Mouse (Mus musculus) retina, embryonic 14.5 days (tissue): ENCODE results near the gene Wnt3a.
A peak's percentile ranks its signal among the peaks of the same experiment; 100 is the strongest.

ENCODE experiments used
- DNase-seq: peaks from one replicate; pipeline ENCODE4 v3.0.0-alpha.2; 2015; ENCODE audit warnings: low spot score

The Wnt3a gene

DNA sequence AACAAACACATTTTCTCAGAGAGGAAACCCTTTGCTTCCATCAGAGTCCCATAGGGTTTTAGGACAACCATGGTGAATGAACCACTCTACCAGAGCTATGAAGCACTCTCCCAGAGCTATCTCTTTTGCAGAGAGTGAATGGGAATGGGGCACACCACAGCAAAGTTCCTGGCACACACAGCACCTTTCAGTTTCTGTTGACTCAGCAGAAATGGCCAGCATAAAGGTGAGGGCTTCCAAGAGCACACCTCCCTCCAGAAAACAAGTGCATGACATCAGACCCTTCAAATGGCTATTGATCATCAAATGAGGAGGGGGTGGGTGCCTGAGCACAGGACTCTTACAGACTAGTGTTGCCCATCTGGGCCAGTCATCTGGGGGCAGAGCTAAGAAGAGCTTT is 28.2 kb downstream of the Wnt3a start:
- no peak for DNase-seq

GRCm38 (mm10) chr11:59260706-59261493 is 29.7 kb downstream of the Wnt3a start:
- DNase-seq, result no peak

DNA sequence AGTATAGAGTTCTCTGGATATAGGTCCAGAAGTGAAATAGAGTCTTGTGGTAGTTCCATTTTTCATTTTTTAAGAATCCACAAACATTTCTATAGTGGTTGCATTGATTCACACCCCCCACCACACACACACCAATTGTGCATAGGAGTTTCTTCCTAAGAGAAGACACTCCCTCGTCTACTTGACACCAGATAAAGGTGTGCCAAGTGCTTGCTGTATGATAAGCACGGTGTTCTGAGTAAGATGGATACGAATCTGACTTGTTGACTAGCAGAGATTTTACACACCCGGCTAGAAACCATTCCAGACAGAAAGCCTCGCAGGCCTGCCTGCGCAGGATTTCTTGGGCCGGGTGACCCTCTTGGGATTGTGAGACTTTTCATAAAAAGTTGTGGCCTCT is 30.9 kb downstream of the Wnt3a start:
- DNase-seq, result no peak

DNA sequence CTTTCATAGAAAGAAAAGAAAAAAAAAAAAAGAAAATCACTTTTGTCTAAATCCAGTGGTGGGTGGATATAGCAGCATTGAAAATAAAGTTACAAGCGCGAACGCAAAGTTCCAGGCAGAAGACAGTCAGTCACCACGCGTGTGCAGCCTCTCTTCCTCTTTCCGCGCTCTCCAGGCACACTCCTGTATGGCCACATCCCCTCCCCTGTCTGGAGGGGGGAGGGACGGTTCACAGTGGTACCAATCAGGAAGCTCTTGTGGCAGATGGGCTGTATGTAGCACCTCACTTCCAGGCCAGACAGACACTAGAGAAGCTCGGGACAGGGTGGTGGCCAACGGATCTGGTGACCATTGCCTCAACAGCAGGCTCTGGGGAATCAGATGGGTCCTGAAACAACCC is 42.5 kb downstream of the Wnt3a start:
- no peak for DNase-seq

DNA sequence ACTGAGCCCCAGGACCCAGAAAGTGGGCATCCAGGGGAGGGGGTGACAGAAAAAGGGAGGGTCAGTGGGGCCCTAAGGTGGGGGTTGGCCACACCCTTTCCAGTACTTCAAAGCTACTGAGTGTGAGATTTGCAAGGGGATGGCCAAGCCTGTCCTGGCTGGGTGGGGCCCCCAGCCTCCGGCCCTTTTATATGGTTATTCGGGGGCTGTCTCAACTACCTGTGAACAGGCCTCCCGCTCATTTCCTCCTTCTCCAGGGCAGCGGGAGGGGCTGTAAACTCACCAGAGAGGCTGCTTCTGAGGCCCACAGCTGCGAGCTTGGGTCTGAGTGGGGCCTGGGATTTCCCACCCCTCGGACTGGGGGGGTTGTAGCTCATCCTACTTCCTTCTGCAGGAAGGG is 46.7 kb downstream of the Wnt3a start:
- DNase-seq, result no peak

- DNase-seq, result no peak
Measured at GRCm38 (mm10) chr11:59241841-59242240, 48.7 kb downstream of the Wnt3a start.

GRCm38 (mm10) chr11:59239796-59240195 is 50.8 kb downstream of the Wnt3a start:
- no peak for DNase-seq

DNA sequence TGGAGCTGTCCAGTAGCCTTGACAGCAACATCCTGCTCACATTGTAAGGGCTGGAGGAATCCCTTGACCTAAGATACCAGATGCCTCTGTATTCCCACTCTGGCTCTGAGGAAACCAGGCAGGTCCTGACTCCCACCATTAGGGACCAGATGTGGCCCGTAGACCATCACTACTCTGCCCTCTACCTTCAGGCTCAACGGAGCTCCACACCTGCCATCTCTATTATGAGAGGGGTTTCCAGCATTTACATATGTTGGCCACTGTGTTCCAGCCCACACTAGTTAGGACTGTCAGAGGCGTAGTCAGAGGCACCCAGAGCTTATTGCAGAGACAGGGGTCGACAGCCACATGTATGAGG is 51.1 kb downstream of the Wnt3a start:
- no peak for DNase-seq

DNA sequence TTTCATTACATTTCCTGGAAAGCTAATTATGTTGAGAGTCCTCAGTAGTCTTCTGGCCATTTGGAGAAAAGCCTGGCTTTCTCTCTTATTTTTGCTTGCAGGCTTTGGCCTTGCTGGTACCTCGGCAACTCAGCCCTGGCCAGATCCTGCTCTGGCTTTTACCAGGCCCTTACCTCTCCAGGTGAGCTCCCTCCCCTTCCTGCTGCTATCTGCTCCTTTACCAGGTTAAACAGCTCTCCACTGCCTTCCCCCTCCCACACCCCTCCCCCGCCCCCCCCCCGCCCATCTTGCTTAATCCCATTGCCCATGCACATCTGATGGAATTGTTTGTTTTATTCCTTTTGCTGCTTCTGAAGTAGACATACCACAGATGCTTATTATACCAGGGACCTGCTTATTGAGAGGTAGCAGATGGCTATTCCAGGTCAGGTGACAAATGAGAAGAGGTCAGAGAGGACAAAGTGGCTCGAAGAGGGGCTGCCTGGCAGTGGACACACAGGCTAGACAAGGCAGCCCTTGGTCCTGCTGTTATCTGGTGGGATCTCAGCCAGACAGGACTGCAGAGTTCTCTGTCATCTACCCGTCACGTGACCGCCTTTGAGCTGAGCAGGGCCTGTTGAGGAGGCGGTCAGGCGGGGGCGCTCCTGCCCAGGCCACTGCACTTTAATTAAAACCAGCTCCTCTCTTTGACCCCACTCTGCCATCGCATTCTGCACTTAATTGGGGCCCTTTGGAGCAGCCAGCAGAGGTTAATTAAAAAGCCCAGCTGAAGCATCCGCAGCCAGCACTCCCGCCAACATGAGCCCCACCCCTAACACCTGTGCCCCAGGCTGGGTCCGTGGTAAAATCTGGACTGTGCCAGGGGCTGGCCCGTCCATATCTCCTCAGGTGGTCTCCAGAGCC is 51.8 kb downstream of the Wnt3a start:
- DNase-seq, result peak; percentile 84

DNA sequence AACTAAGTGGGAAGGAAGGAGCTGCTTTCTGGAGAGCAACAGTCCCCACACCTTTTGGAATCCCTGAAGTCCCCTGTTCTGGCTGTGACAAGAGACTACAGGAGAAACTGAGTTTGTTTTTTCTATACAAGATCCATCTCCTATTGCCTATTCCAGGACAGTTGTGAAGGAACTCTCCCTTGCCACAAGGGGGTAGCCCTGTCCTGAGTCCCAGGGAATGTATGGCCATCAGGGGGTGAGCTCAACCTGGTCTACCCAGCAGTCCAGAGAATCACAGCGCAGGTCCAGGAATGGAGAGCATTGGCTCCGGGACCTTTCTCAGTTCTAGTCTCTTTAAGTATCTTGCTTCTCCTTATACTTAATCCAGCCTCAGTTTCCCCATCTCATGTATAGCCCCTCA is 57.8 kb downstream of the Wnt3a start:
- DNase-seq, result peak; percentile 16

- DNase-seq, result peak; percentile 80
Measured at GRCm38 (mm10) chr11:59230144-59230760, 60.3 kb downstream of the Wnt3a start.

- DNase-seq, result peak; percentile 97
Measured at GRCm38 (mm10) chr11:59228122-59228953, 62.2 kb downstream of the Wnt3a start, which contains the start of gene Arf1. TSS of gene Arf1 (minus strand) at chr11:59228270.

DNA sequence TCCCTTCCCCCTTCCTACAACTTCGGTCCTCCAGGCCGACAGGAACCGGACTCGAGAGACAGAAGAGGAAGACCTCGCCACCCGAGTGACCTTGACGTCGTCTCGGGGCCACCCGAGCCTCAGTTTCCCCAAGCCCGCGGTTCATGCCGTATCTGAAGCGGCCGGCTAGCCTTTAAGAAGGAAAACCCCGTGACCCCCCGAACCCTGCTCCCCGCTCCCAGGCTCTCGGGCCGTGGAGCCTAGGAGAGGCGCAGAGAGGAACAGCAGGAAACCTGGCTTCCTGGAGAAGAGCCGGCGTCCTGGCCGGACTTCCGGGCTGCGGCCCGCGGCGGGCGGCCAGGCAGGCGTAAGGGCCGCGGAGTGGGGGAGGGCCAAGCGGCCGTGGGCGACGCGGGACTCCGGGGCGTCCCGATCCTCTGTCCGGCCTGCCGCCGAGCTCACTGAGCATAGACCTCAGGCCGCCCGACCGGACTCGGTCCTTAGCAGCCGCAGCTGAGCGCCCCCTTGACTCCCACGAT is 62.9 kb downstream of the Wnt3a start:
- DNase-seq, result no peak

GRCm38 (mm10) chr11:59226787-59227603 is 63.6 kb downstream of the Wnt3a start:
- DNase-seq, result no peak

- DNase-seq, result no peak
Measured at GRCm38 (mm10) chr11:59226251-59226650, 64.3 kb downstream of the Wnt3a start.

DNA sequence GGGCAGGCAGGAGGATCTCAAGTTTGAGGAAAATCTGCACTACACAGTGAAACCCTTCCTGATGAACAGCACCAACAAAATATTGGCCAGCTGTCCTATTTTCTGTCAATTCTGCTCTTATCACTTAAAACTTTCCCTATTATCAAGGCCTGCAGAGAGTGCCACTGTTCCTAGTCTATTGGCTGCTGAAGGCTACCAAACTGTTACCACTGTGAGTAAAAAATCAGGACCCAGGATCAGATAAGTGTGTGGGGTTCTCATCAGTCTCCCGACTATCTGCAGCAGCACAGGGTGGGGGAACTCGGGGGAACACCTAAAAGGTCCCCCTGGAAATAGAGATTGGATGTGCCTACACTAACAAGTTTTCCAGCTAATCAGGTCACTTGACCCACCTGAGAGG is 65.4 kb downstream of the Wnt3a start:
- no peak for DNase-seq

- DNase-seq, result no peak
Measured at GRCm38 (mm10) chr11:59224470-59224869, 66.1 kb downstream of the Wnt3a start.

DNA sequence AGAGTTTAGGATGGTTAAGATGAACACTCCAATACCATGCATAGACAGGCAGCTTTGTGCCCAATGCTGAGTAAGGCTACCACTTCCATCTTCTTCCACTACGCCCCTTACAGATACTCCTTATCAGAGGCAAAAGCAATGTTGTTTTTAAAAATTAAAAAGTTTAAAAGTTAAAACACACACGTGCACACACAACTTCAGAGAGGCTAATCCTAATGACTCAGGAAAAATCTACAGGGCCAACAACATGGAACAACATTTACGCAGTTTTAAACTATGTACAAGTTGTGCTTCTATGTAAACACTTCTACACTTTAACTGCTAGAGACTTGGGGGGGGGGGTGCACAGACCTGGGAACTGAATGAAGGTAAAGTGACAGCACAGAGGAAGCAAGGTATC is 66.5 kb downstream of the Wnt3a start:
- no peak for DNase-seq

DNA sequence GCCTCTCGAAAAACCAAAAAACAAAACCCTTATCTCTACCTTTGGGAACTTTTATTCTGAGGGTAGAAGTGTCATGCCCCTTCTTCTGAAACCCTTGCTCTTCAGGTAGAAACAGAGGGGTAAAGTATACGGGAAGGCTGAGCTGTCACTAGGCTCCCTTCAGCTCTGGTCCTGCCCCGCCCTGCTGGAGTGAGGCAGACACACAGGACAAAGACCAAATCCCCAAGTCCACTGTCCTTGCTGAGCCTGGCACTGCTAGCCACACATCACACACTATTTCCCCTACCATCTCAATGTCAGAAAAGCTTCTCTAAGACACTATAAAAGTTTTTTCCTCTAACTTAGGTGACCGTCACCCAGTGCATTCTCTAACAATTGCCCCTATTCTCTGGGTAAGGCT is 68.2 kb downstream of the Wnt3a start:
- no peak for DNase-seq

DNA sequence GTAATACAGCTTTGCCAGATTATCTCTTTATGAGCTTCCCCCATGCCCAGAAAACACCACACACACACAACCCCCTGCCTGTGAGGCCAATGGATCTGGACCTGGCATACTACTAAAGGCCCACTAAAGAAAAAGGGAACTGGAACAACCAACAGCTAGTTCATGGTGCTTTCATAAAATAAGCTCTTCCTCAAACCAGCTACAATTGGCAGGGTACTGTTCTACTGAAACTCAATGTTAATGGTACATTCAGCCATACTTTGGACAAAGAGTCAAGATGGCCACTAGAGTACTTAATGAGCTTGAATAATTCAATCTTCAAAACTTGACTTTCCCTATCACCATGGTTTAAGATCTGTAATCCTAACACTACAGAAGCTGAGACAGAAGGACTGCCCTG is 68.9 kb downstream of the Wnt3a start:
- no peak for DNase-seq

GRCm38 (mm10) chr11:59219064-59219463 is 71.5 kb downstream of the Wnt3a start:
- peak; percentile 28 for DNase-seq
